Mouse (Mus musculus): ENCODE measurements at regions not wholly inside any gene's neighbourhood (a gene's known extent, or its start where the extent isn't known, plus 50 kb on each side); places are given as distances from the start of the nearest gene placed in this dataset.

GRCm38 (mm10) chr4:124291767-124292166 lies 318.8 kb downstream of the 3100002H09Rik start:
- no peak for DNase-seq (ENCODE audit: extremely low spot score, low spot score)
- 72% methylated on average over 8 of the region's 8 CpGs for WGBS
- no peak overlapping the region for H3K27ac ChIP-seq

GRCm38 (mm10) chr4:124287471-124287870 lies 323.1 kb downstream of the 3100002H09Rik start:
- 86% methylated on average over 6 of the region's 6 CpGs for WGBS
- H3K36me3 ChIP-seq (replicated peaks), result no peaks in the 10 kb centered on the region
- no peaks in the 10 kb centered on the region for H3K9me3 ChIP-seq
- H3K4me3 ChIP-seq, result no peak overlapping the region
- H3K27ac ChIP-seq, result no peak overlapping the region
- peaks cover 16% of the 10 kb centered on the region for H3K4me1 ChIP-seq
- no peak for DNase-seq (ENCODE audit: extremely low spot score, low spot score)
- H3K27me3 ChIP-seq (ENCODE audit: poor library complexity, severe bottlenecking), result peaks cover 50% of the 10 kb centered on the region

More at GRCm38 (mm10) chr4:124291767-124292166, 318.8 kb downstream of the 3100002H09Rik start:
- H3K4me3 ChIP-seq, result no peak overlapping the region
- no peaks in the 10 kb centered on the region for H3K9me3 ChIP-seq
- H3K4me1 ChIP-seq, result peaks cover 20% of the 10 kb centered on the region
- H3K27me3 ChIP-seq (ENCODE audit: poor library complexity, severe bottlenecking), result peaks cover 76% of the 10 kb centered on the region
- H3K36me3 ChIP-seq (replicated peaks), result no peaks in the 10 kb centered on the region

GRCm38 (mm10) chr4:124278681-124279080 lies 331.9 kb downstream of the 3100002H09Rik start:
- H3K27ac ChIP-seq, result peak overlapping the region; percentile 91; the same call in 1 of the 2 replicates
- DNase-seq (ENCODE audit: extremely low spot score, low spot score), result no peak
- peaks cover 94% of the 10 kb centered on the region for H3K27me3 ChIP-seq (ENCODE audit: poor library complexity, severe bottlenecking)
- H3K36me3 ChIP-seq (replicated peaks), result no peaks in the 10 kb centered on the region
- H3K9me3 ChIP-seq, result no peaks in the 10 kb centered on the region
- no peak overlapping the region for H3K4me3 ChIP-seq
- WGBS, result 4% methylated on average over 10 of the region's 10 CpGs
- peaks cover 34% of the 10 kb centered on the region for H3K4me1 ChIP-seq

- H3K4me1 ChIP-seq, result peaks cover 34% of the 10 kb centered on the region
- H3K36me3 ChIP-seq (replicated peaks), result no peaks in the 10 kb centered on the region
- H3K9me3 ChIP-seq, result no peaks in the 10 kb centered on the region
- DNase-seq (ENCODE audit: extremely low spot score, low spot score), result peak; percentile 78
- peaks cover 94% of the 10 kb centered on the region for H3K27me3 ChIP-seq (ENCODE audit: poor library complexity, severe bottlenecking)
- peak overlapping the region; percentile 58 for H3K4me3 ChIP-seq
- peak overlapping the region; percentile 91 for H3K27ac ChIP-seq
- WGBS, result under 1% methylated on average over 43 of the region's 43 CpGs
These were observed 333.0 kb downstream of the 3100002H09Rik start for GRCm38 (mm10) chr4:124277456-124278181.

DNA sequence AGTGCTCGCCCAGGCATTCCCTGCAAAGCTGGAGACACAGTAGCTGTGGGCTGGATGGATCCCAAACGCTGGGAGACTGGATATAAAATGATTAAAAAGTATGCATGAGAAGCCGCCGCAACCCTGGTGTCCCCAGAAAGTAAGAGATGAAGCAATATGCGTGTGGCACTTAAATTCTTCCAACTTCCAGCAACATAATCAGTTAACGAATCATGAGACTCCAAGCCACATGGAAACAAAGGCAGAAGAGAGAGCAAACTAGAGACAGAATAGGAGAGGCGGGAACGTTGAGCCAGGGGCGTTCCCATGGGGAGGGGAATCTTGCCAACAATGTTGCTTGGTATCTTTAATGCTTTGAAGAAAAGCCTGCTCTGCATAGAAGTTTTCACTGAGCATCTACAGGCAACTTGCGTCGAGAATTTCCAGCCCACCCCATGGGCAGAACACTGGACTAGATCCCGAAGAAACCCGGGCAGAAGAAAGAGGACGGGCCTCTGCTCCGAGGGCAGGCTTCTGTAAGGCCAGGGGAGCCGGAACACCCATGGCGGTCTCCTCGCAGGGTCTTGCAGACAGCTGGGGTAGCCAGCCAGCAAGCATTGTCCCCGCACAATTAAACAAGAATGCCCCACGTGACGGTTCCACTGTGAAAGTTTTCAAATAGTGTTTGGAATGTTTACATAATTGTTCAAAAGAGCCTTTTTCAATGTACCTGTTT lies 333.7 kb downstream of the 3100002H09Rik start:
- Histone ChIP-seq H3K4me3 (peak overlapping the region; percentile 58), H3K27me3 (ENCODE audit: poor library complexity, severe bottlenecking) (peaks cover 94% of the 10 kb centered on the region), H3K27ac (peak overlapping the region; percentile 91), H3K4me1 (peaks cover 34% of the 10 kb centered on the region), H3K36me3 (replicated peaks) (no peaks in the 10 kb centered on the region), H3K9me3 (no peaks in the 10 kb centered on the region)
- 3% methylated on average over 21 of the region's 21 CpGs for WGBS
- DNase-seq (ENCODE audit: extremely low spot score, low spot score), result peak; percentile 76

DNA sequence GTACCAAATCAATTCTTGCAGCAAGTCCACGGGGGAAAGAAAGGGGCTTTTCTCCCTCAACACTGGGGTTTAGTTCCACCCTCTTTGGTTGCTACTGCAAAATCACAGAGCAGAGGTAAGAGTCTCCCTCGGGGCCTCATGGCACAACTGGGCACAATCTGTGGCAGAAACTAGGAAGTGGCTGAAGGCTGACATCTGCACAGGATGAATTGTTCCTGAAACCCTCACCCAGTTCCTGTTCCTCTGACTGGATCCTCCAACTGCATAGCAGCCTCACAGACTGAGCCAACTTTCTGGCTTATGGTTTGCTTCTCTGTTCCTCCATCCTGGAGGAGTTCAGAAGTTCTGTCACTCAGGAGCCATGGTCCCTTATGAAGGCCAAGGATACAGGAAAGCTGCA lies 338.6 kb downstream of the 3100002H09Rik start:
- no peaks in the 10 kb centered on the region for H3K36me3 ChIP-seq (replicated peaks)
- H3K27me3 ChIP-seq (ENCODE audit: poor library complexity, severe bottlenecking), result peaks cover 96% of the 10 kb centered on the region
- no peak overlapping the region for H3K27ac ChIP-seq
- H3K4me3 ChIP-seq, result no peak overlapping the region
- no peak for DNase-seq (ENCODE audit: extremely low spot score, low spot score)
- H3K9me3 ChIP-seq, result no peaks in the 10 kb centered on the region
- WGBS, result 89% methylated on average over 2 of the region's 2 CpGs
- peaks cover 18% of the 10 kb centered on the region for H3K4me1 ChIP-seq

GRCm38 (mm10) chr4:124268404-124268803 lies 342.2 kb downstream of the 3100002H09Rik start:
- DNase-seq (ENCODE audit: extremely low spot score, low spot score), result no peak
- 91% methylated on average over 4 of the region's 4 CpGs for WGBS
- no peak overlapping the region for H3K4me3 ChIP-seq
- H3K27ac ChIP-seq, result no peak overlapping the region
- H3K4me1 ChIP-seq, result peaks cover 25% of the 10 kb centered on the region
- H3K27me3 ChIP-seq (ENCODE audit: poor library complexity, severe bottlenecking), result peaks cover 87% of the 10 kb centered on the region
- H3K36me3 ChIP-seq (replicated peaks), result no peaks in the 10 kb centered on the region
- H3K9me3 ChIP-seq, result no peaks in the 10 kb centered on the region

- Histone ChIP-seq H3K4me3 (no peak overlapping the region), H3K36me3 (replicated peaks) (no peaks in the 10 kb centered on the region), H3K4me1 (peaks cover 25% of the 10 kb centered on the region), H3K27ac (peak overlapping the region; percentile 77; the same call in 1 of the 2 replicates), H3K27me3 (ENCODE audit: poor library complexity, severe bottlenecking) (peaks cover 69% of the 10 kb centered on the region), H3K9me3 (no peaks in the 10 kb centered on the region; the same call in 1 of the 2 replicates)
- WGBS, result 27% methylated on average over 4 of the region's 4 CpGs
- peak; percentile 26 for DNase-seq (ENCODE audit: extremely low spot score, low spot score)
These were observed 344.0 kb downstream of the 3100002H09Rik start for GRCm38 (mm10) chr4:124266573-124266972.

GRCm38 (mm10) chr4:124265527-124265926 lies 345.1 kb downstream of the 3100002H09Rik start:
- 90% methylated on average over 15 of the region's 15 CpGs for WGBS

DNA sequence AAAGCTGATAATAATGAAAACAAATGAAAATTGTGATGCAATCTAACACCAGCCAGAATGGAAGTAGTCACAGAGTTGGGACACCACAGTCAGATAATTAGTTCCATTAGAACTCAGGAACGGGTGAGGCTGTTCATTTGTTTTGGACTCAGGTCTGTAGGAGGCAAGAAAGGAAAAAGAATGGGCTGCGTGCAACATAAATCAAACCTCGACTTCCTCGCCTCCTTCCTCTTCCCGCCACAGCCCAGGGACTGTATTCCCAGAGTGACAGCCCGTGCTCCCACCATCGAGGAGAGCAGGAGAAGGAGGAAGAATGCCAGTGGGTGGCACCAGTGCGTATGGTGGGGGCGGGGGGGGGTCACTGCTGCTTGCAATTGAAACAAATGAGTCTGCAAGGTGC lies 339.2 kb upstream of the 4930535I16Rik start:
- WGBS, result 41% methylated on average over 9 of the region's 9 CpGs
- Histone ChIP-seq H3K27me3 (ENCODE audit: poor library complexity, severe bottlenecking) (peaks cover 84% of the 10 kb centered on the region), H3K36me3 (replicated peaks) (no peaks in the 10 kb centered on the region)

More at GRCm38 (mm10) chr4:124265527-124265926, 345.1 kb downstream of the 3100002H09Rik start:
- Histone ChIP-seq H3K4me3 (no peak overlapping the region), H3K4me1 (peaks cover 25% of the 10 kb centered on the region), H3K27ac (0 out of 2 replicates have a peak overlapping the region, but pooled peaks have one; percentile 12), H3K36me3 (replicated peaks) (no peaks in the 10 kb centered on the region), H3K9me3 (no peaks in the 10 kb centered on the region; the same call in 1 of the 2 replicates), H3K27me3 (ENCODE audit: poor library complexity, severe bottlenecking) (peaks cover 58% of the 10 kb centered on the region)
- no peak for DNase-seq (ENCODE audit: extremely low spot score, low spot score)

GRCm38 (mm10) chr4:124256515-124256914 lies 338.7 kb upstream of the 4930535I16Rik start:
- H3K27me3 ChIP-seq (ENCODE audit: poor library complexity, severe bottlenecking), result peaks cover 88% of the 10 kb centered on the region
- H3K36me3 ChIP-seq (replicated peaks), result no peaks in the 10 kb centered on the region
- no peak for DNase-seq (ENCODE audit: extremely low spot score, low spot score)
- 83% methylated on average over 7 of the region's 7 CpGs for WGBS
- no peak overlapping the region for H3K4me3 ChIP-seq
- H3K27ac ChIP-seq, result no peak overlapping the region
- H3K4me1 ChIP-seq, result peaks cover 40% of the 10 kb centered on the region
- no peaks in the 10 kb centered on the region for H3K9me3 ChIP-seq

More for the DNA sequence above, 339.2 kb upstream of the 4930535I16Rik start:
- H3K4me3 ChIP-seq, result no peak overlapping the region
- DNase-seq (ENCODE audit: extremely low spot score, low spot score), result no peak
- H3K9me3 ChIP-seq, result no peaks in the 10 kb centered on the region; the same call in 1 of the 2 replicates
- peaks cover 40% of the 10 kb centered on the region for H3K4me1 ChIP-seq
- no peak overlapping the region for H3K27ac ChIP-seq

DNA sequence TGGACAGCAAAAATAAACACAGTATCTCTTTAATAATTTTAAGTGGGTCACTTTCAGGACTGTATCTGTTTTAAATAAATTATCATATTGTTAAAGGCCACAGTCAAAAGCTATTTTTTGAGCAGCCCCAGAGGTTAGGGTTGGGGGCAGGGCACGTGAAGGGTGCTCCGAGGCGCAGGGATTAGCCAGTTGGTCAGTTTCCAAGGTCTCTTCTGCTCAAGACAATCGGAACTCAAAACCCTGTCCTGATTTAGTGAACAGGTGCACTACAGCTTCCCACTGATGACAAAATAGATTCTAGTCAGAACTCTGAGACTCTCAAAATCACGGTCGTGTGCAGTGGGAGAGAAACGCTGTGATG lies 337.3 kb upstream of the 4930535I16Rik start:
- peaks cover 96% of the 10 kb centered on the region for H3K27me3 ChIP-seq (ENCODE audit: poor library complexity, severe bottlenecking)
- no peak overlapping the region for H3K27ac ChIP-seq
- H3K4me3 ChIP-seq, result peak overlapping the region; percentile 31; the same call in 1 of the 2 replicates
- no peaks in the 10 kb centered on the region for H3K36me3 ChIP-seq (replicated peaks)
- no peaks in the 10 kb centered on the region for H3K9me3 ChIP-seq
- H3K4me1 ChIP-seq, result peaks cover 40% of the 10 kb centered on the region
- no peak for DNase-seq (ENCODE audit: extremely low spot score, low spot score)
- 36% methylated on average over 7 of the region's 7 CpGs for WGBS
